Mouse (Mus musculus): Measurements from ENCODE around the gene Cgnl1.

DNA sequence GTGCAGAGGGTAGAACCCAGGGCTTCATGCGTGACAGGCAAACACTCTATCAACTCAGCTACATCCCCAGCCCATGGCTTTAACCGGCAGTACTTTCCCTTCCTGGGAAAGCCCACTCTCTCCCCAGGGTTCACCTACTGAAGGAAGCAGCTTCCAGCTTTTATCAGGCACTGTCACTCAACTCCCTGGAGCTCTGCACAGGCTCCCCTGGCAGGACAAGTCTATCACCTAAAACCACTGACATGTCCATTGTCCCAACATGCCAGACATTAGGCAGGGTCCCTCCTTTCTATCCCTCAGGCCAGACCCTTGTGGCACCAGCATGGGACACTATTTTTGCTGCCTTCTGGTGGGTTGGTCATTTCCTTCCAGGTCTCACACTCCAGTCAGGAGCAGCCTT, 37.8 kb downstream of the Cgnl1 start:
- no peak for TF ChIP-seq MYC (IDR thresholded peaks at IDR 0.05; ENCODE audit: low read depth, low read length)
- no peak for TF ChIP-seq ZKSCAN1 (IDR thresholded peaks at IDR 0.05; ENCODE audit: borderline replicate concordance, low read depth, low read length)
- no peak for TF ChIP-seq NRF1 (IDR thresholded peaks at IDR 0.05; ENCODE audit: low read depth, low read length)
- no peak for TF ChIP-seq POLR2A (IDR thresholded peaks at IDR 0.05; ENCODE audit: low read depth, low read length)
- no peak for TF ChIP-seq POLR2AphosphoS2 (IDR thresholded peaks at IDR 0.05; ENCODE audit: low read depth, low read length)
- TF ChIP-seq TCF12 (IDR thresholded peaks at IDR 0.05; ENCODE audit: low read depth, low read length): no peak
- no peak for TF ChIP-seq UBTF (IDR thresholded peaks at IDR 0.05; ENCODE audit: low read depth, low read length)
- TF ChIP-seq CTCF (conservative IDR thresholded peaks at IDR 0.05 in 1 of 2, IDR thresholded peaks at IDR 0.05 in 1 of 2; ENCODE audit: low read depth in 2 of 2, low read length in 2 of 2): no peak
- TF ChIP-seq NELFE (IDR thresholded peaks at IDR 0.05; ENCODE audit: low read depth, low read length): no peak
- no peak for TF ChIP-seq MXI1 (IDR thresholded peaks at IDR 0.05; ENCODE audit: low read depth, low read length)
- TF ChIP-seq USF1 (IDR thresholded peaks at IDR 0.05; ENCODE audit: low read depth, low read length): no peak
